Mouse (Mus musculus): ENCODE data around the gene Fcrla.

Gene Fcrla

DNA sequence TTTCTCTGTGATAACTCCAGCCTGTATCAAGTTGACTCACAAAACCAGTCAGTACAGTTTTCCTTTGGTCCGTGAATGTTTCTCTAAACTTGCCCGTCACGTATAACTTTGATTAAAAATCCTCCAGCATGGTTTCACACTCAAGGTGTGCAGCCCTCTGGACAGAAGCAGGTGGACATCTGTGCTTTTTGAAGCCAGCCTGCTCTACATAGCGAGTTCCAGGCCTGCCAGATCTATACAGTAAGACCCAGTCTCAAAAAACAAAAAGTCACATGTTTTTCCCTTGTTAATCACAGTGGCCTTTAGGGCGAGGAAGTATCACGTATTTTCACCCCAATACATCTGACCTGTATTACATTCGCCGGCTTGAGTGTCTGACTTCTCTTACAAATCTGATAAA, 43.0 kb downstream of the Fcrla start:
- no peak for DNase-seq

DNA sequence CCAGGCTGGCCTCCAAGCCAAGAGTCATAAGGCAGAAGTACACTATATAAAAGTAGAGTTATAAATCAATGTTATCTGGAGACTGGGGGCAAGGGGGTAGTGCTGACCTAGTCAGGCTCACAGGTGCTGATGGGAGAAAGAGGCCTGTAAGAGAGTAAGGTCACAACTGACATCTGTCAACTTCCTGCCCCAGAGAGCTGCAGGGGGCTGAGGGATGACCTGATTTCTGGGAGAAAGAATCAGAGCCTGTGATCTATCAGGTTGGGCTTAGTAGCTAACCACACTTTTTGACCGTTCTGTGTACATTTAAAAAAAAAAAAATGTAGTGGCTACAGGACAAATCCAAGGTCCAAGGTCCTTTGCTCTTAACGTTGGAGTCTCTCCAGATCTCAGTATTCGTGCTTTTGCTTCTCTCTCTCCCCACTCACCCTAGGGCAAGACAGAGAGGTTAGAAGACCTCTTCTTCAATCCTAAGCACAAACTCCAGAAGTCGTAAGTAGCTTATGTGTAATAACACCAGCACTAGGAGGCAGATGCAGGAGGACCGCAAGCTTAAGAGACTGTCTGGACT, 44.4 kb downstream of the Fcrla start:
- DNase-seq, result no peak

DNA sequence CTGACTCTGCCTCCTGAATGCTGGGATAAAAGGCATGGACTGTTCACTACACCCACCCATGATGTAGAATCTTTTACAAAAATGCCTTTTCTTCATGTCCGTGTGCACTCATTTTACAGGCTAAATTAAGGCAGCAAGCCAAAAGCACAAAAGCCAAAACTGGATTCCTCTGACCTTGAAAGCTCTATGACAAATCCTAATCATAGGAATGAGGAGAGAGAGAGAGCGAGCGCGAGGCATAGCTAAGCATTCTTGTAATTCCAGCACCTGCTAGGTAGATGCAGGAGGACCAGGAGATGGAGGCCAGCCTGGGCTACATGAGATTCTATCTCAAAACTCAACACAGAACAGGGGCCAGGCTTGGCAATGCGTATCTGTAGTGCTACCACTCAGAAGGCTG, 50.5 kb downstream of the Fcrla start:
- DNase-seq, result no peak

DNA sequence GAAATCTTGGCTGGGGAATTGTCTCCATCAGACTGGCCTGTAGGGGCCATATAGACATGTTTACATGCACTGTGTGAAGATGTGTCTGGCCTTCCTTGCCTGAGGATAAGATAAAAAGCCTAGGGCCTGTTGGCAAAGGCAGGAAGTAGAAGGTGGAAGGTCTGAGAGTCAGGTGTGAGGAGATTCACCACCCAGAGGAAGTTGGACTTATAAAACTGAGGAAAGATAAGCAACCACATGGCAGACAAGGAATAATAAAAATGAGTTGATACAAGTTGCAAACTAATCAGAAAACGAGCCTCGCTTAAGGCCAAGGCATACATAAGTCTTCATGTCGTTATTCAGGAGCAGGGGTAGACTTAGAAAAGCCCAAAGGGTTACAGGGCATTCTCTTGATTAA, 51.7 kb downstream of the Fcrla start:
- no peak for DNase-seq

DNA sequence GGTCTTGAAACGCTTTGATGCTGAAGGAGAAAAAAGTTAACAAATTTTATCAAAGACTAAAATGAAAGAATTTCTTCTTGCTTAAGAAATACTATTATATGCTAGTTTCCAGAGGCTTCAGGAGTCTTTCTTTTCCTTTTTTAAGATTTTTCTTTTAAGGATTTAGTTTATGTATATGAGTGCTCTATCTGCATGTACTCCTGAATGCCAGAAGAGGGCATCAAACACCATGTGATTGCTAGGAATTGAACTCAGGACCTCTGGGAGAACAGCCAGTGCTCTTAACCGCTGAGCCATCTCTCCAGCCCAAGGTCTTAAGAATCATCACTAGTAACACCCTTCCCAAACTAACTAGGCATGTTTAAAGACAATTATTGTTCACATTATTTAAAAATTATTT, 55.4 kb downstream of the Fcrla start:
- no peak for DNase-seq

DNA sequence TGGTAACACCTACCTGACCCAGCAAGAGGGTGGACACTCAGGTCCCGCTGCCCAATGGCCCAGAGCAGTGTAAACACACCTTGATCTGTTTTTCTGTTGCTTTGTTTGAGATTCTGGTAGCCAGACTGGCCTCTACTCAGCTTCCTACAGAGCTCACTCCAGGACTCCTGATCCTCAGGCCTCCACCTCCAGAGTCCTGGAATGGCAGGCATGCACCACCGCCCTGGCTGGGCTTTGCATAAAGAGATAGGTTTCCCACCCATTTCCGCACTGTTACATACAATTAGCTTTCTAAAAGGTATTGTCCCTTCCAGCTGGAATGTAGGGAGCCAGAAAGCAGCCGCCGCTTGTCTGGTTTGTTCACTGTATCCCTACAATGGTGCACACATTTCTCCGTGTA, 56.0 kb downstream of the Fcrla start:
- no peak for DNase-seq

DNA sequence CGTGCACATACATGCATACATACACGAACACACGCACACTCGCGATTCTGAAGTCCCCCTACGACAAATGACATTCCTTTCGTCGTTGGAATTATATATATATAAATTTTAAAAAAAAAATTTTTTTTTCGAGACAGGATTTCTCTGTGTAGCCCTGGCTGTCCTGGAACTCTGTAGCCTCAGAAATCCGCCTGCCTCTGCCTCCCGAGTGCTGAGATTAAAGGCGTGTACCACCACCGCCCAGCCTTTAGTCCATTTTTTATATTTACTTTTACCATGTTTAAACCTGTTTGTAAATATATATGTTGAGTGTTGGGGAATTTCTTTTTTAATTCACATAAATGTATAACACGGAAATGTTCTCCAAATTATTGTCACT, 58.5 kb downstream of the Fcrla start:
- DNase-seq, result no peak

DNA sequence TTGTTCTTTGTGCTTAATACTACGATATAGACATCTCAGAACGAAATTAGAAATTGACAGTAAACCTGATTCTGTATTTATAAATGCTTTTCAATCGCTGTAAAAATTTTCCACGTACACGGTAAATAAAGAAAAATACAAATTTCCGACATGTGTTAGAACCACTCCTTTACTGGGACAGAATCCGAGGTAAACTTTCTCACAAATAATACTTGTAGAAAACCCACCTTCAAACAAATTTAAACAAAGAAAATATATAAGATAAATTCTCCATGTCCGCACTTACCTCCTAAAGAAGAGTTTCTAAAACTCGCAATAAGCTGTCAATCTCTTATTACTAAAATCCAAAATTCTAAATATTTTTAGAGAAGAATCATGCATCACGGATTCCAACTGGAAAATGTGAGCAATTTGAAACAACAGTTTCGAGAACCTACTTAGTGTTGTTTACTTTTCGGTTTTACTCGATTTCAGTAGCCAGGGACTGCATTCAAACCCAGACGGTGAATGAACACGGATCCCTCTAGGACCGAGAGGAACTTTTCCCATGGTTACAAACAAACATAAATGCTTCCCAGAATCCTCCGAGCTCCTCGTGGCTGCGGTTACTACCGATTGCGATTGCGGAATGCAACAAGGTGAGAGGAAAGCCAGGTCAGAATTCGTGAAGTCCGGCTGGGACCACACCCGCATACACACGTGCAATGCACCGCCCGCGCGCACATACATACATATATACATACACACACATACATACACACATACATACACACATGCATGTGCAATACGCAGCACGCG, 59.1 kb downstream of the Fcrla start:
- DNase-seq, result peak; percentile 78

DNA sequence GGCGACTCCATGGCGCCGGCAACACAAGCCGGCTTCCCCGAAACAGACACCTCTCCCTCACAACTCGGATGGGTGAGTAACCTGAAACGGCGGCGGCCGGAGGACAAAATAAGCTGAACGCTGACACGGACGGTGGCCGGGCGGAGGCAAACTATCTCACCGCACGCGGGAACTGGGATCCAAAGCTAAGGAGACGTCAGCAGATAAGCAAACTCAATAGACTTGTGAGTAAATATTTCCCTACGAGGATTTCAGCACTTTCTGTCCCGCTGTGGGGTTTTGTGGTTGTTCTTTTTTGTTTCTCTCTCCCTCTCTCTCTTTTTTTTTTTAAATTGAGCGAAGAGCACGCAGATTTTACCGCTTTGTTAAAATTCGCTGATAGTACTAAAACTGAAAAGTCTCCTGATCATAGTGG, 59.7 kb downstream of the Fcrla start, which contains the start of gene Atf6:
Gene Atf6, minus strand, starts transcription at position 81 of the 415 bp plus-strand sequence.
- DNase-seq, result peak; percentile 95
